Mouse (Mus musculus) B cell, adult 2 months (primary cell): ENCODE measurements around the gene Tbcd.
A peak's percentile ranks its signal among the peaks of the same experiment; 100 is the strongest.

Source experiments
- DNase-seq, 2 experiments: peaks; one replicate each; pipeline ENCODE4 v3.0.0; 2022

Gene Tbcd

DNA sequence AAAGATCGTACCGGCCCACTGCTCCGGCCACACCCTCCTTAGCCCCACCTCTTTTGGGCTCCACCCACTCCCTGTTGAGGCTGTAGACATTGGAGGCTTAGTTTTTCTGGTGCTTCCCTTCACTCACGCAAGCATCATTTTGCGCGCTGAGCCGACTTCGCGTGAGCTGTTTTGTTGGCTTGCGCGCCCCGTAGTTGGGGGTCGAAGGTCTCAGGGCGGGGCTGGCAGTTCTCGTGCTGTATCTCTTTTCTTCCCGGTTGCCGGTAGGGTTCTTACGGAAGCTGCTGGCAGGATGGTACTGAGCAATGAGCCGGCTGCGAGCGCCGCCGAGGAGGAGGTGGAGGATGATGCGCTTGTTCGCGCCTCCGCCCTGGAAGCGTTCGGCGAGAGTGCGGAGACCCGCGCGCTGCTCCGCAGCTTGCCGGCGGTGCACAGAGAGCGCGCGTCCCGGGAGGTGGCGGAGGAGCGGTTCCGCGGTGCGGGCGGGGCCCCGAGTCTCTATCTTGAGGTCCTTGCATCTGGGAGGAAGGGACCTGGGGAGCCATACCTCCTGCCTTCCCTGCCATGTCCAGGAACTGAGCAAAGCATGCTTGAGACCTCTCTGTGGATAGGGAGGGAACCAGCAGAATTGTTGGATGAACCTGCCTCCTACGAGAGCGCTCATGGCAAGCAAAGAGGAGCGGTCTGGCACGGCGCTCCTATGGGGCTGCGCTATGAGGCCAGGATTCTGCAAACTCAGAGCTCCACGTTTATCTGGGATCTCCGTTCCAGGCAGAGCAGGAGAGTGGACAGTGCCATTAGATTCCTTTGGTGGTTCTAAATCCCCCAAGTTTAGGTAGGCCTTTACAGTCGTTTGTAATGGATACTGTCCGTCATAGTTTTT is at the start of gene Tbcd:
Gene Tbcd (plus strand): TSS at position 197 of the 883 bp plus-strand sequence.
- DNase-seq, result peak; percentile 87 to 88

DNA sequence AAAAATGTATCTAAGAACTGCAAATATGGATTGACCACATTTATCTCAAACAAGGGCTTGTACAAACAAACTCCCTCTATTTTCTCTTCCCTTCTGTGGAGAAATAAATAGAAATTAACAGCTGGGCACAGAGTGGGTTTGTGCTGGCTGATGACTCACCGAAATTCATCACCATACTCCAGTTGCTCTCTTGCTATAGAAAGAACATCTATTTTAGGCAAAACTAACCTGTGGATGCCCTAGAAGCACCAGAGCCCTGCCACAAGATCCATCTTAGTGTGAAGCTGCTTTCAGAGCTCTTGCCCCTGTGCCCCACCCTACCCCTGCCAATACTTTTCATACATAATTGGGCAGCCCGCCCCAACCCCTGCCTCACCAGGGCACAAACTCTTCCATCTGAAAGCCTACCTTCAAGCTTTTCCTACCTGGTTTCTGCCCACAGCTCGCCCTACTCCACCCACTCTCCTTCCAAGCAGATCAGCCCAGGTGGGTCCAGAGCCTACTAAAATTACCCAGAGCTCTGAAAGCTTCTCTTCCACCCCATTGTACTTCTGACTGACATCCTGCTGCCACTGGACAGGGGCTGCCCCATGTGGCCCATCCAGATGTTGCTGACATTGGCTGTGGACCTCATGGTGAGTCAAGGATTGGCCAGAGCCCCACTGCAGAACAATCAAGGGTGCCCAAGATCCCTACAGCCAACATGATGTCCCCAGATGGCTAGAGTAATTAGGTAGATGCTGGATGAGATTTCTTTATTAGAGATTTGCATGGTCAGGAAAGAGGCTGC is 44.2 kb upstream of the Tbcd start:
- no peak for DNase-seq

DNA sequence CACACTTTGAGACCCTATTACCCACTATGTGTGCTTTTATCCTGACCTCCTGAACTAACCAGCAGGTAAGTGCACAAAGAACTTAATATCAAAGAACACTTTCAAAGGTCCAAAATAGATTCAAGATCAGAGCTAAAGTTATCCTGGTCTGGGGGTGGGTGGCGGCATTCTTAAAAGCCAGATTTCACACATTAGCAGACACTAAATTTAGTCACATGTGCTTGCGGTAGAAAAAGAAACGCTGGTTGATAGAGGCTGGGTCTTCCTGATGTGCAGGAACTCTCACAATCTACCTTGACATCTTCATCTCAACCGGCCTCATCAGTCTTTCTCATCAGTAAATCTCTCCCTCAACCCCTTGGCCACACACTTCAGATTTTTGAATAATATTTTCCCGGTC is 37.0 kb upstream of the Tbcd start:
- DNase-seq, result no peak

DNA sequence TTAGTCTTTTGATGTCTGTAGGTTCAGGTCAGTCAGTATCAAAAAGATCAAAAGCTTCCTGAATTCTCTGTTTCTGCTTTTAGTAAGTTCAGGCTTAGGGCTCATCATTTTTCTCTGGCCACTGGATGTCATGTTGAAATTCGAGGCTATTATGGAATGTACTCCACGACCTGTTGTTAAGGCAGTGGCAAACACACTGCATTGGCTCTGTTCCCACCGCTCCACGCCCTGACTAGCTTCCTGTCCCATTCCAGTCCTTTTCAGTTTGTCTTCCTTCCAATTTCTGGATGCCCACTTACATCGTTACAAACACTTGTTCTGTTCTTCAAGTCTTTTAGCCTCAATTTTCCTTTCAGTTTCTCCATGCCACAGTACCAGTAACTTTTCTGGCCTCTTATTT is 36.4 kb upstream of the Tbcd start:
- DNase-seq, result no peak

DNA sequence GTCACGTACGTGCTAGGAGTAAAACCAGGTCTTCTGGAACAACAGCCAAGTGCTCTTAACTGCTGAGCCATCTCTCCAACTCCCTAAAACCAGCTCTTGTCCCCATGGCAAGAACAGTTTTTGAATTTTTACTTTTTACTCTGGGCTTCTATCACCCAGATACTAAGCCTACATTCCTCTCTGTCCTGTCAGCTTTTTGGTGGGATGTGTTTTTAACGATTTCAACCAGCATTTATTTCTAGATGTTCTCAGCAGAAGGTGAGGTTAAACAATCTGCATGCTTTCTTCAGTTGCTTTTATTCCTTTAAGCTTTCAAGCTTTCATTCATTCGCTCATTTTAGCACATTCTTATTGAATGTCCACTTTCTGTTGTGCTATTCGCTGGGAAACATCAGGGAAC is 33.8 kb upstream of the Tbcd start:
- DNase-seq, result no peak

DNA sequence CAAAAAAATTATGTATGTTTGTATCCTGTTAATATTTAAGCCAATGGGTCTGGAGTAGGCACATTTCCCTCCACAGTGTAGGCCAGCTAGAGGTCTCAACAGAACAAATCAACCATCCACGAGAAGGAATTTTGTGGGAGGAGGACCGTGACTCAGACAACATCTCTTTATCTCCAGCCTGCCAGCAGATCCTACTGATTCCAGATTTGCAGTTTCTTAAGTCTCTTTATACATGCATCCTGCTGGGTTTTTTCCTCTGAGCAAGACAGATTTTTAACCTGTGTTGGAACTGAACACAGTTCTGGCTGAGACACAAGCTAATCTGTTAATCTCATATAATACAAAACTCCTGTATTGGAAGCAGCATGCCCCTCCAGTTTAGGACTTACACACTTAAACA is 32.8 kb upstream of the Tbcd start:
- DNase-seq, result no peak

DNA sequence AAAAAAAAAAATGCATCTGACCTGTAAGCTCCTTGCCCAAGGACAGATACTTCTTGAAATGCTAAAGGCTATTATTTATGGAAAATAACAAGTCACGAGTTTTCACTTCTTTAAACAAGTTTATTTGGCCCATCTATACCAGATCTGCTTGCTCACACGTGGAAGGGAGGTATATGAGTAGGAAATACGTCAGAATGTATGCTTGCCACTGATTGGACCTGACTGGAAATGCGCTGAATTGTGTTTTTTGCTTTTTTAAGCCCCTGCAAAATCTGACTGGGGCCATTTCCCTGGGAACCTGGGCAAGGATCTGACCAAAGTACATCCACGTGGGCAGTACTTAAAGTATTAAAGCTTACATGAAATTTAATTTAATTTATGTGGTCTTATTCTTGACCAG is 31.4 kb upstream of the Tbcd start:
- DNase-seq, result no peak

DNA sequence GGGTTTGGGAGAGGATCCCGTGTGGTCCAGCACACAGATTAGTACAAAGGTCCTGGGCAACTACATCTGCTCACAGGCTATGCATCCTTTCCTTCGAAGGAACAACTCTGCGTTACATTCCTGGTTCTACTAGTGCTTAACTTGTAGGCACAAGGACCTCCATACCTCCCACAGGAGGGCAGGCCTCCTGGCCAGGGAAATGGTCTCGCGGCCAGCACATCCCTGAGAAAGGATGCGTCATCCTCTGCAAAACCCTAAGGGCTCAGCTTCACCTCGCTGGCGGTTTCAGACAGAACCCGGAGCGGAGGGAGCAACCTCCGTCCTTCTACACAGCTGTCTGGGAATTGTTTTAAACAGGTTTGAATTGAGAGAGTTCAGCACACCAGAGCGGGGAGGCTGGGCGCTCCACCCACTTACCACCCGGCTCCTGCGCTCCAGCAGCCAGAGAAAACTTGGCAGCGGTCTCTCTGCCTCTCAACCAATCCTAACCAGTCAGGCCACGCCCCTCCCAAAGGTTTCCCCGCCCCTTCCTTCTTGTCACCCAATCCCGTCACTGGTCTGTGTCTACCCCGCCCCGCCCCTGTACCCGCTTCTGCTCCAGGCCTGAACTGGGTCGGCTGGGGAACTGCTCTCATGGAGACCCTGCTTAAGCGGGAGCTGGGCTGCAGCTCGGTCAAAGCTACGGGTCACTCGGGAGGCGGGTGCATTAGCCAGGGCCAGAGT is 30.8 kb upstream of the Tbcd start, which contains the start of gene Fn3krp:
Gene Fn3krp (plus strand): TSS at position 572 of the 723 bp plus-strand sequence.
- peak; percentile 99 for DNase-seq

DNA sequence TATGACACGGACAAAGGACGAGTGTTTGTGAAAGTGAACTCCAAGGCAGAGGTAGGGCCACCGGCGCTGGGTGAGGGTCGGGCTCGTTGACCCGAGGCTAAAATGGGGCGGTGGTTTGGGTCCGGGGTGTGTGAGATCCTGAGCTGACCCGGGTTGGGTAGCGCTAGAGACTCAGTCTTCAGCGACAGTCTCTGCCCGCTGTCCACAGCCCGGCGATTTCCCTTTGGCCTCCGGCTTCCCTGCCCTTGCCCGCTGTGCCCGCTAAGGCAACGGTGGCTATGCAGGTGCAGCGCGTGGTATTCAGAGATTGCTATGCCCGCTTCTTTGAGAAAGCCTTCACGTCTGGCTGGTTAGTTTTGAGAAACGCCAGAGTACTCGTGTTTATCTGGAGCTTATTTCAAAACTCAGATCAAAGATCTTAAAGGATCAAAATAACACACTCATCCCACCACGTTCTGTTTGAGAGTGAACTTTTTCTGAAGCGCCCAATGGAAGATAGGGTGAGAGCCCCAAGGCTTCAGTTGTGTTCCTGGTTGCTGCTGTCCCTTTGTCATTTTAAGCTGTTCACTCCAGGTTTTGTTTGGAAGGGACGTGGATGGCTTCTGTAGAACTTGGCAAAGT is 30.1 kb upstream of the Tbcd start:
- DNase-seq, result no peak

DNA sequence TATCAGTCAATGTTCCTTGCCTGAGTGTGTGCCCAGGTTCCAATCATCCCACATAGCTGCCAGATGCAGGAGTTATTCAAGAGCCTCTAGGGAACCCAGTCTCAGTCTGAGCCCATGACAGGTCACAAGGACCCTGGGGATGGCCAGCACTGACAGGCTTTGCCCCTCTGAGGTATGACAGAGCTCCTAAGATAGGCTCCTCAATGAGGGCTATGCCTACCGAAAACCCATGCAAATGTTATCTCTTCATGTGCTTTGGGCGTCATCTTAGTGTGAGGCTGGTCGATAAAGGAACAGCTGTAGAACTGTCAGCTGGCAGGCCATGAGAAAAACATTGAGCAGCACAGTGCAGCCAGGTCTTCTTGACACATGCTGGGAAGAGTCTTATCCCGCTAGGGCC is 18.4 kb upstream of the Tbcd start:
- no peak for DNase-seq

DNA sequence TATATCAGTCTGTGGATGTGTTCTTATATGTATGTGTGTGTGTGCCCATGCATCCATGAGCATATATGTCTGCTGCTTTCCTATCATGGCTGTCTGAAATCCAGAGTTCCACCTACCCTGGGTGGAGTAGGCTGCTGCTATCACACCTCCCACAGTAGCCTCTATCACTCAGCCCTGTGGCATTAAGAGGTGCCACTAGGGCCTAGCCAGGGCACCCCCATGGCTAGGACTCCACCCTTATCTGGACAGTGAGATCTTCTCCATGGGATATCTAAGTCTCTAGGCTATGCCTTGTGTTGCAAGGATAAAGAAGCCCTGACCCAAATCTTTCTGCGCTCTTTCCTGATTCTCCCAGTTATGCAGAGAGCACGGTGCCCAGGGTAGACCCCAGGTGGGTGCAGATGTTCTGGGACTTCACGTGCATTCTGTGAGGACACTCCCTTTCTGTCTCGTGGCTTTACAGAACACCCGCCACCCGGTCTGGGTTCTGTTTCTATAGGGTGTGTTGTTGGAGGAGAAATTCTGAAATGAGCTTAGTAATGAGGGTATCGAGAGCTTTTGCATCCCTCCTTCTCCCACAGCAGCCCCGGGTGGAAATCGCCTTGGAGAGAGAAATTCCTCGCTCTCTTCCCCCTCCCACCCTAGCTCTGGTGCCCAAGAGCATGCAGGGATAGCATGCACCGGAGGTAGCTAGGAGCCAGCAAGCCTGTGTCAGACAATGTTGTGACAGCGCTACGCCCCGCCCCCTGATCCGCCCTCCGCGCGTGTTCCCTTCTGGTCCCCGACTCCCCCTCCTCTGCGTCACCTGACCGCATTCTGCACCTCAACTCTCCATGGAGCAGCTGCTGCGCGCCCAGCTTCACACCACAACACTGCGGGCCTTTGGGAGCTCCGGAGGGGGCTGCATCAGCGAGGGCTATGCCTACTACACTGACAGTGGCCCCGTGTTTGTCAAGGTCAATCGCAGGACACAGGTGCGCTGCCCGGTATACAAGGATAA is 17.3 kb upstream of the Tbcd start, which contains the start of gene Fn3k:
Gene Fn3k (plus strand): TSS at position 758 of the 1,000 bp plus-strand sequence.
- DNase-seq, result peak; percentile 84 to 88

DNA sequence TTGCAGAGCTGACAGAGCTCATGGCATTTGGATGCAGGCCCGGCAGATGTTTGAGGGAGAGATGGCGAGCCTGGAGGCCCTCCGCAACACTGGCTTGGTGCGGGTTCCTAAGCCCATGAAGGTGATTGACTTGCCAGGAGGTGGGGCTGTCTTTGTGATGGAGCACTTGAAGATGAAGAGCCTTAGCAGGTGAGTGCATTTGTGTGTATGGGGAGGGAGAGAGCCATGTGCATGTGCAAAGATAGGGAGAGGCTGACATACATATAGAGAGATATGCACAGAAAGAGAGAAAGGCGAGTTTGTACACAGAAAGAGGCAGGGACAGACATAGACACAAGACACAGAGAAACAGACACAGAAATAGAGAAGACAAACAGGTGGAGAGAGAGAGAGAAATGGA is 14.5 kb upstream of the Tbcd start:
- DNase-seq, result no peak

DNA sequence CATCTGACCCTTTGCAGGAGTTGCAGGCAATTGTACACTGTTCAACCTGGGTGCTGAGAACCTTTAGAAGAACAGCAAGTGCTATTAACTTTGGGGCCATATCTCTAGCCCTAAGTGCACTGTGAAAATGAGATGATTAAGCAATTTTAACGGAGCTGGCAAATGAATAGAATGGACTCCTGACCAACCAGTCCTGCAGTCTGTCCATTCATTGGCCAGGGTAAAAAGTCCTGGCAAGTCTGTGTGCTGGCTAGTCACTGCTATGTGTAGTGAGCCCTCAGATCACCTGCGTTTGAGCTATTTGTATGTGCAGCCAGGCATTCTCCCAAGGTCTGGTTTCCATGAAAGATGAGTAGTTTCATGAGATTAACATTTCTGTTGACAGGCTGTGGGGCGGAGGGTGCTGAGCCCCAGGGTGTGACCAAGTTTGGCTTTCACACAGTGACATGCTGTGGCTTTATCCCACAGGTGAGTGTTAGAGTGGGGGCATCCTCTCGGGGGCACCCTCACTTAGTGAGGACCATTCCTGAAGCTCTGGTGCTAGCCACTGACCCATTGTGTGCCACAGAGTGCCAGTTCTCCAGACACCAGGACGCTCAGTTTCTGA is 12.0 kb upstream of the Tbcd start:
- DNase-seq, result no peak

DNA sequence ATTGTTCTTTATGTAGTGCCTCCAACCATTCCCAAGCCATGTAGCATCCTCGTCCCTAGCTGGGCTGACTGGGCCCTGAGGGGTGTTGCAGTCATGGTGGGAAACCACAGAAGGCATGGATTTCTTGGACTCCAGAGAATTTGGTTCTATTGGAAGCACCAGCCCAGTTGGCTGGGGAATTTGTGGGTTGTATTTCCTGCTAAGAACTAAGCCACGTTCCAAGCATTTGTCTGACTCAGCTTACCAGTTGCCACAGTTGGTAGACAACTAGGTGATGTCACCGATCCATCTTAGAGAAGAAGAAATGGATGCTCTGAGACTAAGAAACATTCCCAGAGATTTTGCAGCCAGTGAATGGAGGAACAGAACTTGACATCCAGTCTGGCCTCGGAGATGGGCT is 10.1 kb upstream of the Tbcd start:
- DNase-seq, result no peak

DNA sequence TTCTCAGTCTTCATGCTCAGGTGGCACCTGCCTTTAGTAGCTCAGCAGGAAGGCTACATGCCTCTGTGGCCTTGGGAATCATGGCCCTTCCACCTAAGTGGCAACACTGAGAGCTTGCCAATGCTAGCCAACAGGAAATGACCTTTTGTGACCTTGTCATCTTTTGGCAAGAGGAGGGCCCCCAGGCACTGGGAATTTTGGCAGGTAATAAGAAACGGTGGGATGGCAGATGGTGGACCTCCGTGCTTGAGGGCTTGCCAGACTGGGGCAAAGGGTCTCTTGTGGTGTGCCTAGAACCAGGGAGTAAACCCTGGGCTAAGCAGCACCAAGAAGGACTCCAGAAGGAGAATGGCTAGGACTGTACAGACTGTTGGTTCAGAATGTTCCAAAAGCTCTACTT is 9.7 kb upstream of the Tbcd start:
- DNase-seq, result no peak

DNA sequence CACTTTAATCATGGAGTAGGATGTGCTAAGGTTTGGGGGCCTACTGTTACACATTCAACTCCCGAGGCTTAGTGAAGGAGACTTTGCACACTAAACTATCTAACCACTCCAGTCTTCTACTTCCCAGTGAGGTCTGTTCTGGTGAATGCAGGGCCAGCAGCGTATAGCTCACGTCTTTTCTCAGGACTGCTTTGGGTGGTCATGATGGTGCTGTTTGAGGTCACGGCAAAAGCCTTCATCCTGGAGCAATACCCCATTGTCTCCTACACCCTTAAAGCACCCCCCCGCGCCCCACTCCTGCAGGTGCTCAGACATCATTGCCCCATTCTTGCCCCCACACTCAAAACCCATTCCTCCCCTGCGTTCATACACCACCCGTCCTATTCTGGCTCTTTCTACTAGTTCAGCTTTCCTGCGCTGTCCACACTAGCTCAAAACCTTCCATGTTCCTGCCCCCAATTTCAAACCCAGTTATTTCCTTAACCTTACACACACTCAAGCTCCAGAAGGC is 478 bp upstream of the Tbcd start:
- DNase-seq, result no peak

DNA sequence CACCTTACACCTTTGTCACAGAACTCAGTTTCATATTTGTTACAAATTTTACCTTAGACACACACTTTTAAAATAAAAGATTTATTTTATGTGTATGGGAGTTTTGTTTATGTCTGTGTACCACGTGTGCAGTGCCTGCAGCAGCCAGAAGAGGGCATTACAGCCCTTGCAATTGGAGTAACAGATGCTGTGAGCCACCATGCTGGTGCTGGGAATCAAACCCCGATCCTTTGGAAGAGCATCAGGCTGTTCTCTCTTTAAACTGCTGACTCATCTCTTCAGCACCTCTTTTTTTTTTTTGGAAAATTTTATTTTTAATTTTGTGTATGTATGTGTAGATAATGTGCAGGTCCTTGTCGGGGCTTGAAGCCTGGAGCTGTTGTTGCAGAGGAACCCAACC is 6.1 kb downstream of the Tbcd start:
- no peak for DNase-seq

DNA sequence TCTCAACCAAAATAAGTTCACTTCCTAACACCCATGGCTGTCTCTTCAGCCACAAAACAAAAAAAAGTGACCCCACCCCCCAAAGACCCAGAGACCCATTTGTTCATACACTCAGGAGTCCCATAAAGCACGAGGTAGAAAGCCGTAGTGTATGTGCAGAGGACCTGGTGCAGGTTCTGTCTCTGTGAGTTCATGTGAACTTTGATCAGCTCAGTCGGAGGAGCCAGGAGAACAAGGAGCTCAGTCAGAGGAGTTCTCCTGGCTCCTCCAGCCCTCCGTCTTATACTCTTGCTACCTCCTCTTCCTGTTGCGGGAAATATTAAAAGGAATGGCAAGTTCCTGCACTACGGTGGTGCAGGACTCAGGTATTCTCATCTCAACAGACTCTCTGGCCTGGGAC is 15.7 kb downstream of the Tbcd start:
- no peak for DNase-seq

DNA sequence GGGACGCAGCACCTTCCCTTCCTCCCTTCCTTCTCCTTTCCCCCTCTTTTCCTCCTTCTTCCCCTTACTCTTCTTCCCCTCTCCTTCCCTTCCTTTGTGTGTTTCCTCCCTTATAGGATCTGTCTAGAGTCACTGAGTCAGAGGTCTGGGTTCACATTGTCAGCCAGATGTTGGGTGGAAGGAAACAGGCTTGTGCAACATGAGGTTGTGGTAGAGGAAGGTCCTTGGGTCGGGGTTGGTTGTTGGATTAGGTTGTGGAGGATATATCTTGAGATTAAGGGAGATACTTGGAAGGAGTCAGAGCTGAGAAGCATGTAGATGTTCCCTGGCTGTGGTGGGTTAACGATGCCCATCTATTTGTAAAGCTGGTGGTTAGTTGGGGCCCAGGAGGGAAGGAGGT is 23.1 kb downstream of the Tbcd start:
- no peak for DNase-seq

DNA sequence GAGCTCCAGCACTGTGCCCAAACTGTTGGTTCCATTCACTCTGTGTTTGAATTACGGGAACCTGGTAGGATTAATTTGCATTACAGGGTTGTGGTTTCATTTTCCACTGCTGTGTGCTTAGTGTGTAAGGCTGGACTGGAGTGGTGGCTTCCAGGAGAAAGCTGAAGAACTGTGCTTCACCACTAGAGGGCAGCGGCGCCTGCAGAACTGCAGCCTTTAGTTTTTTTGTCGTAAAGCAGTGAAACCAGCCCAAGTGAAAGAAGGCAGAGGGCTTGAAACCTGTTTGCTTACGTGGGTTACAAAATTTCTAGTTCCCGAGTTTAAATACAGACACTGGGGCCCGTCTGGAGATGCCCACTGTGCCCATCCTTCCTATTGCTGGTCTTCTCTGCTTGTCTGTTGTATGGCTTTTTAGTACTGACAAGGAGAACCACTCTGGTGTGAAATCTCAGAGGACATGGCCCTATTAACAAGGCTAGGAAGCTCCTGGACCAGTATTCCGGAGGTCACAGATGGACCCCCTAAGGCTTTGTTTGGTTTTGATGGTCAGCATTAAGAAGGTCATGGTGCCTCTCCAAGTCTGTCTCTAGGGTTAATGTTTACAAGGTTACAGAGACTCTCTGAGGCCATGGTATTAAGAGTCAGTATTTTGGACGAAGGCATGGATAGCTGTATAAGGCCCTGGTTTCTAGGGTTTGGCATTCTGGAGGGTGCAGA is 24.1 kb downstream of the Tbcd start:
- DNase-seq, result peak; percentile 72 to 73
